Mouse (Mus musculus): ENCODE measurements around the gene Fam126b.

- no peak for TF ChIP-seq CTCF (IDR thresholded peaks at IDR 0.05; ENCODE audit: insufficient read depth, low read length)
- TF ChIP-seq POLR2A (IDR thresholded peaks at IDR 0.05; ENCODE audit: borderline replicate concordance, extremely low read depth, low read depth, low read length) = no peak
These were observed 1.9 kb downstream of the Fam126b start for GRCm38 (mm10) chr1:58584271-58584670.

All from lung, adult 2 months (tissue).